Mouse (Mus musculus): ENCODE measurements around the gene Sema7a.

The Sema7a gene

DNA sequence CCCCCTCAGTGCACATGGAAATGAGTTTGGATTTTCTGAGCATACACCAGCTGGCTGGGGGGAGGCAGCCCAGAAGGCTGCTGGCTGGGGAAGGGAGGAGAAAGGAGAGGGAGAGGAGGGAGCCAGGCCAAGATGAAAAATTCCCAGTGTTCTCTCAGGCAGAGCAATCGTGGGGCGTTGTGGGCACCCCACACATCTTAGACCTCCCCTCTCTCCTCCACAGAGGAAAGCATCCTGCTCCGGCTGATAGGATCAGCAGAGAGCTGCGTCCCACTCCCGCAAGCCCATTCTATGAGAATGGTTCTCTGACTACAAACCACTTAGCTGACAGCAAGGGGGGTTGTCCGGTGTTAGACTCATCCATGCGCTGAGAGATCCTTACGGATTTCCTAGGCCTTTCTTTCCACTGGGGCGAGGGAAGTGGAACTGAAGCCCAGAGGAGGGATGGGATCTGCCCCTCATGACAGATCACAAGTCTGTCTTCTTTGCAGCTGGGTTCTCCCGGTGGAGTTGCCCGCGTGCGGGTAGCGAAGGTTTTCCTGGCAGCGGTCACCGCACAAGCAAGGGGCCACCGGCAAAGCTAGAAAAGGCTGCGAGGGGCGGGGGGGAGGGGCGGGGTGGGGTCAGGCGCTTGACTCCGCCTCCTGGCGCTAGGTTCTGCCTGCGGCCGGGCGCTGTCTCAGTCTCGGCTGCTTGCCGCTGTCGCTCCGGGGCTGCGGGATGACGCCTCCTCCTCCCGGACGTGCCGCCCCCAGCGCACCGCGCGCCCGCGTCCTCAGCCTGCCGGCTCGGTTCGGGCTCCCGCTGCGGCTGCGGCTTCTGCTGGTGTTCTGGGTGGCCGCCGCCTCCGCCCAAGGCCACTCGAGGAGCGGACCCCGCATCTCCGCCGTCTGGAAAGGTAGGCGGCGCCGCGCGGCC, at the start of gene Sema7a:
Gene Sema7a, plus strand, starts transcription at position 682 of the 918 bp plus-strand sequence.
- DNase-seq (ENCODE audit: extremely low read depth, low read depth, low spot score) = no peak

DNA sequence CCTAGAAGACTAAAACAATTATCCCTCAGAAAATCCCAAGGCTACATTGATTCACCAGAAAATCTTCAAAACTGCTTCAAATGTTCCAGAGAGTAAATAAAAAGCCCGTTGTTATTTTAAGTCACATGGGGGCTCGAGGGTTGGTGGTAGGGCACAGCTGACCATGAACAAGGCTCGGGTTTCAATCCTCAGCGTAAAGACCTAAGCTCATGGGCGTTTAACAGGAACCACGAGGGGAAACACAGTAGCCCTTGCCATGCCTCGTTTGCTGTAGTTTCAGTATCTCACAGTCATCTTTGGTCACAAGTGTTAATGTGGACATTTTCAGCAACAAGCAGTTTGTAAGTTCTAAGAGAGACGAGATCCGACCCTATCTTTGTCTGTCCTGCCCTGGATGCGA, 39.4 kb upstream of the Sema7a start:
- DNase-seq (ENCODE audit: extremely low read depth, low read depth, low spot score) = no peak

DNA sequence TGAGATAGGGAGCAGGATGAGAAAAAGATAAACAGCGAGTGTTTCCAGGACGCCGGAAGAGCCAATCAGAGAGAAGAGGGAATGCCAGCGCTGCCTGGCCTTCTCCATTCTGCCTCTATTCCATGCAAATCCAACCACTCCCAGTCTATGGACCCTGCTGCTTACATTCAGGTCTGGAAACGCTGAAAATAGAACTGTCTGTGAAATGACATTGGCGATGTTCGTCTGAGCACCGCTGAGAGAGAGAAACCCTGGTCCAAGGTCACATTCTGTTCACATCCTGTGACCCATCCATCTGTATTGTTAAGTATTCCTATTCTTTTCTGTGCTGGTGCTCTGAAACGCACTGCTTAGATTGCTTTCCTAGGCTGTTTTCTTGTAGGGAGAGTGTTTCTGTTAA, 38.7 kb upstream of the Sema7a start:
- DNase-seq (ENCODE audit: extremely low read depth, low read depth, low spot score) = no peak

DNA sequence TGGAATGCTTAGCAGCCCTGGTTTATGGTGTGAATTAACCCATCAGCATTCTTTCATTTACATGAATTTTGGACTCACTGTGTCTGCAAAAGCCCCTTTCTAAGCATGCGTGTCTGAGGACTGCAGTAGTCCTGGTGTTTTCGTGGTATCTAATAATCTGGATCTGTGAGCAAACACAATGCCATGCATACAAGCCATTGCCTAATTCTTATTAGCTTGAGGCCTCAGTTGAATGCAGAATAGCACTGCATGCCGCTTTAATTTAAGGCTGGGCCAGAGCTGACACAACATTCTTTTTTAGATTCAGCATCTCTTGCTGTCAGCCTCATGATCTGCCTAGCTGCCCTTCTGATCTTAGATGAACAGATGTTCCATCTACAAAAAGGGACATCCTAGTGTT, 38.3 kb upstream of the Sema7a start:
- no peak for DNase-seq (ENCODE audit: extremely low read depth, low read depth, low spot score)

DNA sequence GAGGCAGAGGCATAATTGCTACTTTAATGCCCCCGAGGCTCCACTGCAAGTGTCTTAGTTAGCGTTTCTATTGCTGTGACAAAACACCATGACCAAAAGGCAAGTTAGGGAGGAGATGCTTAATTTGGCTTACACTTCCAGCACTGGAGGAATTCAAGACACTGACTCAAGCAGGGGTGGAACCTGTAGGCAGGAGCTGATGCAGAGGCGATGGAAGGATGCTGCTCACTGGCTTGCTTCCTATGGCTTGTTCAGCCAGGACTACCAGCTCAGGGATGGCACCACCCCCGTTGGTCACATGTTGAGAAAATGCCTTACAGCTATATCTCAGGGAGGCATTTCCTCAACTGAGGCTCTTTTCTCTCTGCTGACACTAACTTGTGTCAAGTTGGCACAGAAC, 37.8 kb upstream of the Sema7a start:
- DNase-seq (ENCODE audit: extremely low read depth, low read depth, low spot score) = no peak

DNA sequence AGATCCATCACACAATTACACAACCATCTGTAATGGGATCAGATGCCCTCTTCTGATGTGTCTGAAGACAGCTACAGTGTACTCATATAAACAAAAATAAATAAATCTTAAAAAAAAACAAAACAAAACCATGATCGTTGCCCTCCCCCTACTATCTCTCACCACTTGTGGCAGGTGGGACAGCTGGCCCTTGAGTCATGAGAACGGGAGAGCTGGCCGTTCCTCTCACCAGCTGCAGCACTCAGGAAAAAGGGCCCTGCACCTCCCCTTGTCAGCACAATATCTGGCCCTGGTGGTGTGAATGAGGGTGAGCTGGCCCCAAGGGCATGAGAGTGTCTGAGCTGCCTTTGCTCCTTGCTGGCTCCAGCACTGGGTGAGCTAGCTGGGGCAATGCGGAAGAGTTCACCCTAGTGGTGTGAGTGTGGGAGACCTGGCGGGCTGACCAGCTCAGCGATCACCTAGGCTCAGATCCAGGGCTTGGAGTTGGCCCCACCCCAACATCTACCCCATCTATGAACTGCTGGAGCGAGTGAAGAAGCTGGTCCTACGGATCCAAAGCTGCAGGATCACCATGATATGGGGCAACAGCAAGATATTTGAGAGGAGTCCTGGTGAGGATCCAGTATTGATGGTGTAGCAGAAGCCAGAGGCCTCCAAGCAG, 36.2 kb upstream of the Sema7a start:
- no peak for DNase-seq (ENCODE audit: extremely low read depth, low read depth, low spot score)

DNA sequence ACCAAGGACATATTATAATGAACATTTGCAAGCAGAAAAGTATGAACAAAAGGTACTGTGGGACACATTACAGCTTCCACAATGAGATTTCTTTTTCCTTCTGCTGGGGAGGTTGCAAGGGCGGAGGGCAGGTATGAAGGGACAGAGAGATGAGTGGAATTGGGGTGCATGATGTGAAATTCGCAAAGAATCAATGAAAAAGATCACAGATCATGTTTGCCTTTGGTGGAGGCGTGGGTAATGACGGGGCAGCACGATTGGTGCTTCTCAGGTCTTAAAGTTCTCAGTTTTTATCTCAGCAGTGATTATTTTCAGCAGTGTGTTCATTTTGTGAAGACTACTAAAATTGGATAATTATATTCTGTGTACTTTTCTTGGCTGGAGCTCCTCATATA, 35.7 kb upstream of the Sema7a start:
- no peak for DNase-seq (ENCODE audit: extremely low read depth, low read depth, low spot score)

DNA sequence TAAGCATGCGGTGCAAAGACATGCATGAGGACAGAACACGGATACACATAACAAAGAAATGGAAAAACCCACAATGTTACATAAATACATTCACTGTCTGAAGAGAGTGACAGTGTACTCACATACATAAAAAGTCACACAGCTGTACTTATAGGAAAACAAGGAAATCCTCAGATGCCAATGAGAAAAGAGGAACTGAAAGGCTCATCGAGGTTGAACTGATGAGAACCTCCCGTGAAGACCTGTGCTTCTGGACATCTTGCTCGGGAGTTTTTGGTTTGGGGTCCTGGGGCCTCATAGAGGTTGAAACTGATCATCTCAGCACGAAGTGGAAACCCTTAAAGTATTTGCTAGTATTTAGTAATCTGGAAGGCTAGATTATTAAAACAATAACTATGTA, 32.7 kb upstream of the Sema7a start:
- DNase-seq (ENCODE audit: extremely low read depth, low read depth, low spot score) = no peak

DNA sequence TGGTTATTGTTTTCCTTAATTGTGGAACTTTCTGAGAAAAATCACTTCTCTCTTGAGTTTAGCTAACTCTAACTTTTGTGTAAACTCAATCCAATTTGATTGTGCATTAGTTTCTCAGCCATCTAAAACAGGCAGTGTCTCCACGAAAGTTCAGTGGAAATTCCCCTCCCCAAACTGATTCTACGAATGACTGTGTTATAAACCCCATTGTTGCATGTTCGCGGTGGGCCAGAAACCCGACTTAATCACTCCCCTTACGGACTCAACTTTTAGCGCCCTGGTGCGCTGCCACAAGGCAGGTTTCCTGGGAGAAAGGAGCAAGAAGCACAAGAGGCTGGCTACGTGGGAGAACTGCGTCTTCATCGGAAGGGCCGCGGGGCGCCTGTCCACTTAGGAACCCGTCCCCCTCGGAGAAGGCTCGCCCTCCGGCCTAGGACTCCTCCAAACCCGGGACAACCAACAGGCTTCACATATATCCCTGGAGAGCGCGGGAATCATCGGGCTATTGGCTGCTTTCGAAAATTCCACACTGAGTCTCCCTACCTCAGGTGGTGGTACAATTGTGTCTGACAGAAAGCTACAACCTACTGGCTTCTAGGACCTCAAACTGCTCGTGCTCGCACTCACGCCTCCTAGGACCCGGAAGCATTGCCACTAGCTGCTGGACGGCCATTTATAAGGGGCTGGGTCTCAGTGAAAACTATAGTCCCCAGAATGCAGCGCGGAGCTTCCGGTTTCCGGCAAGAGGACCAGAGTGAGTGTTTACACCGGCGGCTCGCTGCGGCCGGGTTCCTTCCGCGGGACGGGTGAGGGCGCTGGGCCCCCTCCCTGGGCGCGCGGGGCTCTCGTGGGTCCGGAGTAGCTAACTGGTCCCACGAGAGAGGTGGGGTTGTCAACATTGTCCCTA, 29.4 kb upstream of the Sema7a start, which contains the start of gene Ubl7:
Gene Ubl7, plus strand, starts transcription at position 726 of the 907 bp plus-strand sequence.
- DNase-seq (ENCODE audit: extremely low read depth, low read depth, low spot score) = peak; percentile 36

DNA sequence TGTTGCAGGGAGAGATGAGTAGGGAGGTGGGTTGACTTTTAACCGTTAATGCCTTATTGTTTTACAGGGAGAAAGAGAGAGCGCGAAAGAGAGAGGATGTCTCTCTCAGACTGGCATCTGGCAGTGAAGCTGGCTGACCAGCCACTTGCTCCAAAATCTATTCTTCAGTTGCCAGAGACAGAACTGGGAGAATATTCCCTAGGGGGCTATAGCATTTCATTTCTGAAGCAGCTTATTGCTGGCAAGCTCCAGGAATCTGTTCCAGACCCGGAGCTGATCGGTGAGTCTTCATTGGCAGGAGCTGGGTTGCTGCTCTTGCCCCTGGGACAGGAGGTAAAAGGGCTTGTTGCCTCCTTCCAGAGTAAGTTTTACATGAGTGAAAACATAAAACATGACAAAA, 27.3 kb upstream of the Sema7a start:
- DNase-seq (ENCODE audit: extremely low read depth, low read depth, low spot score) = no peak

DNA sequence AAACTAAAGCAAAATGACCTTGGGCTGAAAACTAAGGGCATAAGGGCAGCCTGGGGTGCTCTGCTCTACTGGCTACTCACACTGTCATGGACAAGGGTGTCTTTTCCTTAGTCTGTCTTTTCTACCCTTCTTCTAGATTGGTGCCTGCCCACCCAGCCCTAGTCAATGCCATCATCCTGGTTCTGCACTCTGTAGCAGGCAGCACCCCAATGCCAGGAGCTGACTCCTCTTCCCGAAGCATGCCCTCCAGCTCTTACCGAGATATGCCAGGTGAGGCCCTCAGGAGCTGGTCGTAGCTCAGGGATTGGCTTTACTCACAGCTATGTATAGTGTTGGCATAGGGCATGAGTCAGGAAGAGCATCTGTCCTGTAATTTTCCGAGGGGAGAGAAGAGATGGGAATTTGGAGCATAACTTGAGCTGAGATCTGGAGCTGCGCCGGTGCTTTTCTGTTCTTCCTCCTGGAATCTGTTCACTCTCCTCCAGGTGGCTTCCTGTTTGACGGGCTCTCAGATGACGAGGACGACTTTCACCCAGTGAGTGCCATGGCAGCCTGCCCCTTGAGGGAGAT, 18.3 kb upstream of the Sema7a start:
- DNase-seq (ENCODE audit: extremely low read depth, low read depth, low spot score) = no peak

DNA sequence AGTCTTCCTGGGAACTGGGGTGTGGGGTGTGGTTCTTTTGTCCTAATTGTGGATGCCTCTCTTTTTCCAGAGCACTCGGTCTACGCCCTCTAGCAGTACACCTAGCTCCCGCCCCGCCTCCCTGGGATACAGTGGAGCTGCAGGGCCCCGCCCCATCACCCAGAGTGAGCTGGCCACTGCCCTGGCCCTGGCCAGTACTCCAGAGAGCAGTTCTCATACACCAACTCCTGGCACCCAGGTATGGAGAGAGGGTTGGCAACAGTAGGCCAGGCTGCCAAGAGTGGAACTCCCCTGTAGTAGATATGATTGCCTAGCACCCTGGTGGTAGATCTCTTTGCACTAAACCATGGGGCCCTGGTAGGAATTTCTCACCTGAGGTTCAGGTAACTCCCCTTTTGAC, 17.5 kb upstream of the Sema7a start:
- DNase-seq (ENCODE audit: extremely low read depth, low read depth, low spot score) = no peak

DNA sequence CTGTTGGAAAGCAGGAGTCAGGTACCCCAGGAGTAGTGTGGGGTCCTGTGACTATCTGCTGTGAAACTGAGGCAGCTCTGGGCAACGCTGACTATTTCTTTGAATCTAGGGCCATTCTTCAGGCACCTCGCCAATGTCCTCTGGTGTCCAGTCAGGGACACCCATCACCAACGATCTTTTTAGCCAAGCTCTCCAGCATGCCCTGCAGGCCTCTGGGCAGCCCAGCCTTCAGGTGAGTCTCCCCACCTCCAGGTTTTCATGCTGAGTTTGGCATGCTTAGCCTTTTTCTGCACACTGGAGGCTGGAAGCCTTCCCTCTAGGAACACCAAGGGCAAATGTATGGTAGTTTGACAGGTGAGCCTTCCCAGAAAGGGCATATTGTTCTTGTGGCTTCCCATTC, 16.9 kb upstream of the Sema7a start:
- DNase-seq (ENCODE audit: extremely low read depth, low read depth, low spot score) = no peak

DNA sequence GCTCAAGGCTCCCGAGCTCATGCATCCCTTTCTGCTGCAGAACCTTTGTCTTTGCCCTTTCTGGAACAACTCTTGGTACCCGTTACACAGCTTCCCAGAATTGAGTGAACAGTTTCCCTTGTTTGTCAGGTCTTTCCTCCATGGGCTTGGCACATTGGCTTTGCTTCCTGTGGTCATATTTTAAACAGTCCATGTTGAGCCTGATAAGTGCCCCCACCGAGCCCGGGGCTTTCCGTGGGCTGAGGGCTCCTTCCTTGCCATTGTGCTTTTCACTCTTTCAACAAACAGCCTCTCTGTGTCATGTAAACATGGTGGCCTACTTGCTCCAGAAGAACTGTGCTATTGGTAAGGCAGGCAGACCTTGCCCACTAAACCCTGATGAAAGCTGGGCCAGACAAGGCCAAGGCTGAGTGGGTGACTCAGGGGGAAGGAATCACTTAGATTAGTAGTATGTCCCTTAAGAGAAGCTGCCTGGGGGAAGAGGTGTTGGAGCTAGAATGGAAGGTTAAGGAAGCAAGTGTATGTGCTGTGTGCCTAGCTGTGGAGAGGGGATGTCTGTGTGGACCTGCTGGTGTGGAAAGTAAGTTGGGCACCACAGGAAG, 8.6 kb upstream of the Sema7a start:
- no peak for DNase-seq (ENCODE audit: extremely low read depth, low read depth, low spot score)

DNA sequence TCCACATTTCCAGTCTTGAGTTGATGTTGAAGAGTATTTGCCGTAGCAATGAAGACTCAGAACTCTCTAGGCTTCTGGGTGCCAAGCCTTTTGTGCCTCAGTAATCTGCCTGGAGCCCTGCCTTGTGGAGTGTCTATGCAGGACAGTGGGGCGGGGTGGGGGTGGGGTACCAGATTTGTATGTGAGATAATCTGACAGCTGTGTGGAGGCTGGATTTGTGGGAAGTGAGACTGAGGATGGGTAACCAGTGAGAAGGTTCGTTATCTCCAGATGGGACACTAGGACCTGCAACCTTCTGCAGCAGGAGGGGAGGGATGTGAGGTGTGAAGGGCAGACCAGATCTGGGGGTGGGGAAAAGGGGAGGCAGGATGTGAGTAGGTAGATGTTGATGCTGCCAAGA, 7.7 kb upstream of the Sema7a start:
- DNase-seq (ENCODE audit: extremely low read depth, low read depth, low spot score) = no peak

DNA sequence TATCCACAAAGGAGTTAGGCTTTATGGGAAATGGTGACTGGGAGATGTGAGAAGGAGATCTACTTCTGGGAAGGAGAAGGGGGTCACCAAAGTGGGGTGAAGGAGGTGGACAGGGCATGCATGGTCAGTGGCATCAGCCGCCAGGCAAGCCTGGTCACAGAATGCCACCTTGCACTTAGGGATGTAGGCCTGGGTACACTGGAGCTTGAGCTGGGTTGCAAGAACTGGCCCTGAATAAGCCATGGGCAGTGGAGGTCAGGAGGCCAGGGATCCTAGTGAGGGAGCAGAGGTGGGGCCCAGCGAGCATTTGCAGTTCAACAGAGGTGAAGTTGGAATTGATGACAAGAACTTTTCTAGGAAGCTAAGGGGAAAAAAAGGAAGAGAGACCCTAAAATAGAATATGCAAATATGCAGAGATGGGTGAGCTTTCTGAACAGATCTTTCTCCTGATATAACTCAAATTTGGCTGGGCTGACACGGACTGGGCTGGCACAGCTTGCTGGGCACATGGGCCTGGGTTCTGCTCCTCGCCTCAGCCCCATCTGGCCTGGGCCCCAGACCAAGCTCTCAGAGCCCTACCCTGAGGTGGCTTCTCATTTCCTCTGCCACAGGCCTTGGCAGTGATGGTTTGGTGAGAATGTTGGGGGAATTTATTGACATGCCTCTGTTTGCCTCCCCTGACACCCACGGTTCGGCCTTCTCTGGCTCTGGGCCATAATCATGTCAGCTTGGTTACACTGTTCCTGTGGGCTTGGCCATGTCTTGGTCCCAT, 6.9 kb upstream of the Sema7a start:
- no peak for DNase-seq (ENCODE audit: extremely low read depth, low read depth, low spot score)

DNA sequence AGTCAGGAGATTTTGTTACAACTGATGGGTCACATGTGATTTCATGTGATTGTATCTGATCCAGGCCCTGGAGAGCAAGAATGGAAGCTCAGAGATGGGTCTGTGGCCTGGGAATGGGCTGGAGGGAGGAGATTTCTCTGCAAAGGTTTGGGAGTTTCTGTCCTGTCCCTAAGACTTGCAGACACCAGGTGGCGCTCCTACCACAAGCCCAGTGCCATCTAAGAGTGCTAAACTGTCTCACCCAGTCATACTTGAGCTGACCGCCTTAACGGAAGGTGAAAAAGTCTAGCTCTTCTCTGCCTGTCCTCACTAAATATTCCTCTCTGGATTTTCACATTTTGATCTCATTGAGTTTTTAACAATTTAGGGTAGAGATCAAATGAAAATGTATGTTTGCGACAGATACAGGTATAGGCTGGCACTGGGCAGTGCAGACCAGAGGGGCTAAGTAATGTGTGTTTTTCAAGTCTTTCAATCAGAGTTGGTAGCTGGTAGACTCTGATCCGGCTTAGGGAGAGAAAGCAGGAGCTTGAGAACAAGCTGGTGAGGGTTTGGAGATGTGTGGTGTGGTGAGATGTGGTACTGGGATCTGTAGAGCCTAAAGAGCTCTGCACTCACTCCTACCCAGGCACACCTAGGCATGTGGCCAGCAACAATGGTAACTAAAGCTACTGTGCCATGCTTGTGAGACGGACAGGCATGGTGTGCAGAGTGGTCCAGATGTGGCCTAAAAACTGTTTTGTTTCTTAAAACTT, 4.1 kb upstream of the Sema7a start:
- no peak for DNase-seq (ENCODE audit: extremely low read depth, low read depth, low spot score)

DNA sequence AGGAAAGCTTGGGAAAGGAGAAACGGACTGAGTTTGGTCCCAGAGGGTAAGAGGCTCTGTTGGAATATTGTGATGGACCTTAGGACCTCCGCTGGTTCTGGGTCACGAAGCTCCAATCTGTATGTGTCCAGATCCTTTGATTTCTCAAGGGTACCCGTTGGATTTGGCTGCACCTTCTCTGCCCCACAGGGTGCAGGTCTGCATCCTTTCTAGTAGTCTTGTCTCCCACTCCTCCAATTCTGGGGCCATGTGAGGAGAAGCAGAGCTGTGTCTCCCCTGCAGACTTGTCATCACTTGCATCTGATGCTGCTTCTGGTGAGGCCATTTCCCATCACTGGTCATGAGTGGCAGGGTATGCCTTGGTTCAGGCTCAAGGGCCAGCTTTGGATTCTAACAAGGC, 2.7 kb upstream of the Sema7a start:
- no peak for DNase-seq (ENCODE audit: extremely low read depth, low read depth, low spot score)

DNA sequence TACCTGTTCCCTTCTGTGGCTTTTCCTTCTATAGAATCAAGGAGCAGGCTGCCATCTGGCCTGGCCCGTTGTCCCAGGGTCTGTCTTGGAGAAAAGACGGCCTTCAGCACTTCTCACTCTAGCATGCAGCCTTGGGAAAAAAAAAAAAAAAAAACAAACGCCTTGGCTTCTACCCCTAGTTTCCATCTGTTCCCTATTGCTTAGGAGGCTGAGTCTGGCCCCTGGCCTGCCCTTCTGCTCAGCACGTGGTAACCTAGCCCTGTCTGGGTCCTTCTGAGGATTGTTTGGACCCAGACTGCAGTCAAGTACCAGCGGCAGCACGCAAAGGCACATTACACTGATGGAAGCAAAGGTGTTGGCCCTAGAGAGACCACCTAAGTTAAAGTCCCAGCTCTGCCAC, 2.3 kb upstream of the Sema7a start:
- no peak for DNase-seq (ENCODE audit: extremely low read depth, low read depth, low spot score)
